Mouse (Mus musculus): ENCODE data around the gene Fgfr2.

- TF ChIP-seq CTCF (IDR thresholded peaks at IDR 0.05; ENCODE audit: borderline replicate concordance, extremely low read depth, insufficient read depth, insufficient read length) = no peak
- no peak for TF ChIP-seq POLR2A (IDR thresholded peaks at IDR 0.05; ENCODE audit: borderline replicate concordance, extremely low read depth, insufficient read depth, insufficient read length, poor library complexity, severe bottlenecking)
Measured at GRCm38 (mm10) chr7:132800868-132801267, 322.3 kb downstream of the Fgfr2 start.

All from brain, embryonic 14.5 days (tissue).